Mouse (Mus musculus): ENCODE results near the gene Fgfr1op. TPM values are rescaled to one million over a fixed set of nuclear protein-coding genes. Genes with fewer than 3 reads are reported as not detected.

Fgfr1op gene
- polyA plus RNA-seq, 1 experiment: 5.3 TPM

- Histone ChIP-seq H3ac (ENCODE audit: control insufficient read depth, insufficient read length) (no peak overlapping the region), H3K79me2 (ENCODE audit: control insufficient read depth, insufficient read depth) (no peaks in the 10 kb centered on the region), H3K27me3 (ENCODE audit: control insufficient read depth, insufficient read depth, insufficient read length) (peaks cover 59% of the 10 kb centered on the region)
These were observed 72.9 kb downstream of the Fgfr1op start for GRCm38 (mm10) chr17:8238012-8238710.

GRCm38 (mm10) chr17:8239561-8239960 is 74.3 kb downstream of the Fgfr1op start:
- no peak overlapping the region for H3ac ChIP-seq (ENCODE audit: control insufficient read depth, insufficient read length)
- H3K79me2 ChIP-seq (ENCODE audit: control insufficient read depth, insufficient read depth): no peaks in the 10 kb centered on the region
- no peak overlapping the region for H3K4me3 ChIP-seq
- H3K27me3 ChIP-seq (ENCODE audit: control insufficient read depth, insufficient read depth, insufficient read length): peaks cover 62% of the 10 kb centered on the region
- TF ChIP-seq MAX (IDR thresholded peaks at IDR 0.05; ENCODE audit: low read depth) (no peak), MYOD1 (IDR thresholded peaks at IDR 0.05; ENCODE audit: control insufficient read depth in 1 of 3, insufficient read length in 2 of 3, low read depth in 2 of 3) (no peak), TCF3 (IDR thresholded peaks at IDR 0.05; ENCODE audit: insufficient read length, low read depth) (no peak), SRF (IDR thresholded peaks at IDR 0.05; ENCODE audit: control insufficient read depth, insufficient read length, low read depth) (no peak), USF1 (IDR thresholded peaks at IDR 0.05; ENCODE audit: low read depth) (no peak), TCF12 (IDR thresholded peaks at IDR 0.05; ENCODE audit: insufficient read depth, poor library complexity, severe bottlenecking) (no peak), CEBPB (IDR thresholded peaks at IDR 0.05; ENCODE audit: insufficient read depth, poor library complexity, severe bottlenecking) (no peak), REST (IDR thresholded peaks at IDR 0.05; ENCODE audit: insufficient read depth, insufficient read length) (no peak)
- H3K36me3 ChIP-seq (ENCODE audit: control insufficient read depth, insufficient read depth): no peaks in the 10 kb centered on the region
- no peak overlapping the region for H3K4me2 ChIP-seq (ENCODE audit: low read depth)

More at GRCm38 (mm10) chr17:8238012-8238710, 72.9 kb downstream of the Fgfr1op start:
- no peak overlapping the region for H3K4me3 ChIP-seq
- no peak overlapping the region for H3K4me2 ChIP-seq (ENCODE audit: low read depth)
- no peak for TF ChIP-seq TCF3 (IDR thresholded peaks at IDR 0.05; ENCODE audit: insufficient read length, low read depth)
- TF ChIP-seq USF1 (IDR thresholded peaks at IDR 0.05; ENCODE audit: low read depth): no peak
- TF ChIP-seq CEBPB (IDR thresholded peaks at IDR 0.05; ENCODE audit: insufficient read depth, poor library complexity, severe bottlenecking): no peak
- no peak for TF ChIP-seq E2F4 (IDR thresholded peaks at IDR 0.05; ENCODE audit: insufficient read depth)
- no peak for TF ChIP-seq MYOD1 (IDR thresholded peaks at IDR 0.05; ENCODE audit: control insufficient read depth in 1 of 3, insufficient read length in 2 of 3, low read depth in 2 of 3)
- TF ChIP-seq TCF12 (IDR thresholded peaks at IDR 0.05; ENCODE audit: insufficient read depth, poor library complexity, severe bottlenecking): no peak
- no peak for TF ChIP-seq POLR2AphosphoS2 (IDR thresholded peaks at IDR 0.05; ENCODE audit: insufficient read length, low read depth)
- TF ChIP-seq MYOG (IDR thresholded peaks at IDR 0.05; ENCODE audit: control insufficient read depth in 1 of 3, insufficient read depth in 1 of 3, insufficient read length in 2 of 3, low read depth in 2 of 3): no peak
- no peak for TF ChIP-seq REST (IDR thresholded peaks at IDR 0.05; ENCODE audit: insufficient read depth, insufficient read length)
- no peak for TF ChIP-seq MAX (IDR thresholded peaks at IDR 0.05; ENCODE audit: low read depth)
- TF ChIP-seq SRF (IDR thresholded peaks at IDR 0.05; ENCODE audit: control insufficient read depth, insufficient read length, low read depth): no peak
- no peak for TF ChIP-seq POLR2A (IDR thresholded peaks at IDR 0.05; ENCODE audit: insufficient read length, low read depth)
- no peaks in the 10 kb centered on the region for H3K36me3 ChIP-seq (ENCODE audit: control insufficient read depth, insufficient read depth)

GRCm38 (mm10) chr17:8240517-8240916 is 75.2 kb downstream of the Fgfr1op start:
- no peak overlapping the region for H3ac ChIP-seq (ENCODE audit: control insufficient read depth, insufficient read length)
- no peak overlapping the region for H3K4me3 ChIP-seq
- no peaks in the 10 kb centered on the region for H3K79me2 ChIP-seq (ENCODE audit: control insufficient read depth, insufficient read depth)
- H3K36me3 ChIP-seq (ENCODE audit: control insufficient read depth, insufficient read depth): no peaks in the 10 kb centered on the region
- H3K27me3 ChIP-seq (ENCODE audit: control insufficient read depth, insufficient read depth, insufficient read length): peaks cover 66% of the 10 kb centered on the region
- no peak for TF ChIP-seq POLR2A (IDR thresholded peaks at IDR 0.05; ENCODE audit: insufficient read length, low read depth)
- no peak for TF ChIP-seq MAX (IDR thresholded peaks at IDR 0.05; ENCODE audit: low read depth)
- H3K4me2 ChIP-seq (ENCODE audit: low read depth): no peak overlapping the region

- no peak overlapping the region for H3K4me3 ChIP-seq
- TF ChIP-seq MAX (IDR thresholded peaks at IDR 0.05; ENCODE audit: low read depth): no peak
- no peak for TF ChIP-seq SRF (IDR thresholded peaks at IDR 0.05; ENCODE audit: control insufficient read depth, insufficient read length, low read depth)
- no peak for TF ChIP-seq MYOD1 (IDR thresholded peaks at IDR 0.05; ENCODE audit: control insufficient read depth in 1 of 3, insufficient read length in 2 of 3, low read depth in 2 of 3)
- no peak for TF ChIP-seq E2F4 (IDR thresholded peaks at IDR 0.05; ENCODE audit: insufficient read depth)
- TF ChIP-seq USF1 (IDR thresholded peaks at IDR 0.05; ENCODE audit: low read depth): no peak
- TF ChIP-seq POLR2A (IDR thresholded peaks at IDR 0.05; ENCODE audit: insufficient read length, low read depth): no peak
- no peak for TF ChIP-seq MYOG (IDR thresholded peaks at IDR 0.05; ENCODE audit: control insufficient read depth in 1 of 3, insufficient read depth in 1 of 3, insufficient read length in 2 of 3, low read depth in 2 of 3)
- no peak for TF ChIP-seq POLR2AphosphoS2 (IDR thresholded peaks at IDR 0.05; ENCODE audit: insufficient read length, low read depth)
- TF ChIP-seq TCF12 (IDR thresholded peaks at IDR 0.05; ENCODE audit: insufficient read depth, poor library complexity, severe bottlenecking): no peak
- no peak for TF ChIP-seq TCF3 (IDR thresholded peaks at IDR 0.05; ENCODE audit: insufficient read length, low read depth)
- TF ChIP-seq REST (IDR thresholded peaks at IDR 0.05; ENCODE audit: insufficient read depth, insufficient read length): no peak
- TF ChIP-seq CEBPB (IDR thresholded peaks at IDR 0.05; ENCODE audit: insufficient read depth, poor library complexity, severe bottlenecking): no peak
- no peaks in the 10 kb centered on the region for H3K79me2 ChIP-seq (ENCODE audit: control insufficient read depth, insufficient read depth)
- peaks cover 77% of the 10 kb centered on the region for H3K27me3 ChIP-seq (ENCODE audit: control insufficient read depth, insufficient read depth, insufficient read length)
- H3K36me3 ChIP-seq (ENCODE audit: control insufficient read depth, insufficient read depth): no peaks in the 10 kb centered on the region
- H3ac ChIP-seq (ENCODE audit: control insufficient read depth, insufficient read length): no peak overlapping the region
- H3K4me2 ChIP-seq (ENCODE audit: low read depth): no peak overlapping the region
These were observed 76.3 kb downstream of the Fgfr1op start for GRCm38 (mm10) chr17:8241645-8242044.

GRCm38 (mm10) chr17:8242186-8242585 is 76.9 kb downstream of the Fgfr1op start:
- Histone ChIP-seq H3K36me3 (ENCODE audit: control insufficient read depth, insufficient read depth) (no peaks in the 10 kb centered on the region), H3K79me2 (ENCODE audit: control insufficient read depth, insufficient read depth) (no peaks in the 10 kb centered on the region), H3K27me3 (ENCODE audit: control insufficient read depth, insufficient read depth, insufficient read length) (peaks cover 83% of the 10 kb centered on the region), H3ac (ENCODE audit: control insufficient read depth, insufficient read length) (no peak overlapping the region), H3K4me2 (ENCODE audit: low read depth) (no peak overlapping the region), H3K4me3 (no peak overlapping the region)
- no peak for TF ChIP-seq SRF (IDR thresholded peaks at IDR 0.05; ENCODE audit: control insufficient read depth, insufficient read length, low read depth)
- no peak for TF ChIP-seq E2F4 (IDR thresholded peaks at IDR 0.05; ENCODE audit: insufficient read depth)
- TF ChIP-seq POLR2A (IDR thresholded peaks at IDR 0.05; ENCODE audit: insufficient read length, low read depth): no peak
- TF ChIP-seq MYOD1 (IDR thresholded peaks at IDR 0.05; ENCODE audit: control insufficient read depth in 1 of 3, insufficient read length in 2 of 3, low read depth in 2 of 3): no peak
- no peak for TF ChIP-seq POLR2AphosphoS2 (IDR thresholded peaks at IDR 0.05; ENCODE audit: insufficient read length, low read depth)
- TF ChIP-seq CEBPB (IDR thresholded peaks at IDR 0.05; ENCODE audit: insufficient read depth, poor library complexity, severe bottlenecking): no peak
- TF ChIP-seq TCF3 (IDR thresholded peaks at IDR 0.05; ENCODE audit: insufficient read length, low read depth): no peak
